Mouse (Mus musculus) small intestine, adult 2 months (tissue): ENCODE results near the gene Mtrex. TPM values are rescaled to one million over a fixed set of nuclear protein-coding genes. Genes with fewer than 3 reads are reported as not detected.

Source experiments
- H3K27ac ChIP-seq: fragments of 200-500 bp; 2 replicates; pipeline ENCODE4 v1.5.1; 2012; ENCODE audit warnings: low read depth, low read length, control low read depth, inconsistent platforms; ENCODE audit not compliant: insufficient read depth
- H3K27me3 ChIP-seq: fragments of 200-500 bp; 2 replicates; pipeline ENCODE4 v1.6.1; 2012; ENCODE audit warnings: mild to moderate bottlenecking, moderate library complexity, low read length, inconsistent platforms; ENCODE audit not compliant: control insufficient read depth, insufficient read depth
- H3K36me3 ChIP-seq: fragments of 200-500 bp; 2 replicates; pipeline ENCODE4 v1.6.1; 2012; ENCODE audit warnings: mild to moderate bottlenecking, low read length, control low read depth, inconsistent platforms; ENCODE audit not compliant: control insufficient read depth, insufficient read depth
- H3K4me1 ChIP-seq: fragments of 200-500 bp; 2 replicates; pipeline ENCODE4 v1.6.1; 2012; ENCODE audit warnings: low read length, inconsistent platforms, mixed read lengths; ENCODE audit not compliant: control insufficient read depth, insufficient read depth, insufficient read length
- H3K4me3 ChIP-seq: fragments of 200-500 bp; 2 replicates; pipeline ENCODE4 v1.5.1; 2012; ENCODE audit warnings: low read depth, mild to moderate bottlenecking, control low read depth, inconsistent platforms, low read length, moderate library complexity
- CTCF ChIP-seq: fragments of 200-500 bp; IDR thresholded peaks from 2 replicates; pipeline ENCODE4 v1.5.1; 2012; ENCODE audit warnings: low read depth, mild to moderate bottlenecking, control low read depth, inconsistent platforms, low read length, moderate library complexity, mixed read lengths; ENCODE audit not compliant: insufficient replicate concordance, insufficient read length; ENCODE audit errors: extremely low read depth
- POLR2A ChIP-seq: fragments of 200-500 bp; IDR thresholded peaks from 2 replicates; pipeline ENCODE4 v1.6.1; 2012; ENCODE audit warnings: low read depth, mild to moderate bottlenecking, control low read depth, inconsistent platforms, low read length, moderate library complexity
- WGBS: fragments of 180-500 bp; shearing (Covaris S2); methylation state at CpG from one replicate; pipeline ENCODE4 v1.1.7; 2018; 5-methylcytosine and 5-hydroxymethylcytosine counted together
- polyA plus RNA-seq: library from polyadenylated mRNA; depleted of rRNA; stranded (reverse); fragments of >200 nt; gene quantifications from 2 replicates; pipeline ENCODE4 v1.2.3, GENCODE M21; 2012

Mtrex gene
- polyA plus RNA-seq, 1 experiment = 1.2 TPM

GRCm38 (mm10) chr13:112870039-112870690, 57.0 kb downstream of the Mtrex start:
- Histone ChIP-seq H3K4me3 (no peak overlapping the region), H3K27me3 (no peaks in the 10 kb centered on the region), H3K4me1 (no peaks in the 10 kb centered on the region), H3K27ac (no peak overlapping the region), H3K36me3 (peaks cover 63% of the 10 kb centered on the region)
- TF ChIP-seq POLR2A (no peak), CTCF (no peak)
- 80% methylated on average over 11 of the region's 11 CpGs for whole genome bisulfite sequencing

GRCm38 (mm10) chr13:112867381-112867780, 59.8 kb downstream of the Mtrex start:
- Histone ChIP-seq H3K4me3 (no peak overlapping the region), H3K27ac (no peak overlapping the region), H3K36me3 (peaks cover 57% of the 10 kb centered on the region), H3K27me3 (no peaks in the 10 kb centered on the region), H3K4me1 (no peaks in the 10 kb centered on the region)
- no peak for TF ChIP-seq CTCF
- TF ChIP-seq POLR2A = no peak
- whole genome bisulfite sequencing = 88% methylated on average over 8 of the region's 8 CpGs

GRCm38 (mm10) chr13:112866782-112867181, 60.4 kb downstream of the Mtrex start:
- no peak overlapping the region for H3K27ac ChIP-seq
- peaks cover 55% of the 10 kb centered on the region for H3K36me3 ChIP-seq
- peaks cover 3% of the 10 kb centered on the region for H3K4me1 ChIP-seq
- no peaks in the 10 kb centered on the region for H3K27me3 ChIP-seq
- TF ChIP-seq POLR2A (no peak), CTCF (no peak)
- 70% methylated on average over 7 of the region's 7 CpGs for WGBS
- no peak overlapping the region for H3K4me3 ChIP-seq

- H3K36me3 ChIP-seq = peaks cover 48% of the 10 kb centered on the region
- TF ChIP-seq POLR2A = no peak
- TF ChIP-seq CTCF = no peak
- H3K27me3 ChIP-seq = no peaks in the 10 kb centered on the region
- no peak overlapping the region for H3K4me3 ChIP-seq
- peaks cover 4% of the 10 kb centered on the region for H3K4me1 ChIP-seq
- 90% methylated on average over 1 of the region's 1 CpGs for WGBS
- no peak overlapping the region for H3K27ac ChIP-seq
Observed at GRCm38 (mm10) chr13:112862978-112863677, 64.1 kb downstream of the Mtrex start.

DNA sequence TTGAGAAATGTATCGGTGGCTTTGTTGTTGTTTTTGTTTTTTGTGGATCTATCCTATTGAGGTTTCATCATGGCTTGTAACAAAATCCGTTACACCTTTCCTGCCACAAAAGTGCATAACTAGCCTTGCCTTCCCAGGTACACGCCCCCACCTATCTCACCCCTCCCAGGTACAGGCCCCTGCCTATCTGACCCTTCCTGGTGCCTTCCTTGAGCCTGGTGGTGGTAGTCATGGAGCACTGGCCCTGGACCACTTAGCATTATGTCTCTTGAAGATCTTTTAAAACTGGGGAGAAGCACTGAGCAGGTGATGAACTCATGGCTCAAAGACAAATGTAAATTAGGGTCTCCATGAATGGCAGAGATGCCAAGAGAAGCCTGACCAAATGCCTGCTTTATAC, 64.9 kb downstream of the Mtrex start:
- Histone ChIP-seq H3K27ac (no peak overlapping the region), H3K36me3 (peaks cover 42% of the 10 kb centered on the region), H3K4me3 (no peak overlapping the region), H3K27me3 (no peaks in the 10 kb centered on the region), H3K4me1 (peaks cover 4% of the 10 kb centered on the region)
- WGBS = 72% methylated on average over 3 of the region's 3 CpGs
- TF ChIP-seq POLR2A = no peak
- TF ChIP-seq CTCF = no peak

DNA sequence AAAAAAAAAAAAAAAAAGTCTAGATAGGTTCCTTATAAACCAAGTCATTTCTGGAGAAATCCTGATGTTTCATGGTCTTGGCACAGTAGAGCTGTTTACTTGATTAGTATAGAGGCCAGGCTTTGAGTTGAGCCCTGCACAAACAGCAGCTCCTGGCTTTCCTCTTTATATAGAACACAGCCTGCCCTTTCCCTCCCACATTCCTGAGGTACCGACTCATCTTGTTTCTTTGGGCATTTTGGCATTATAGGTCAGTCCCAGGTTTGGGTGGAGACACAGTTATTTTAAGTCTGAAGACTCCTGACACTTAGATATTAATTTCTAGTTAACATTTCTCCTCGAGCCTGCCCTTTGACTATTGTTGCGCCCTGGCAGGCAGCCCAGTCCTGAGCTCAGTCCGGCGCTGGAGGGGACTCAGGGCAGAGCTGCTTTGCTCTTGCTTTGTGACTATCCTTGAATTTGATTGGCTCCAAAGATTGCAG, 65.3 kb downstream of the Mtrex start:
- H3K36me3 ChIP-seq = peaks cover 42% of the 10 kb centered on the region
- H3K27ac ChIP-seq = no peak overlapping the region
- H3K4me3 ChIP-seq = no peak overlapping the region
- TF ChIP-seq CTCF (no peak), POLR2A (no peak)
- no peaks in the 10 kb centered on the region for H3K27me3 ChIP-seq
- 31% methylated on average over 5 of the region's 5 CpGs for WGBS
- peaks cover 4% of the 10 kb centered on the region for H3K4me1 ChIP-seq

- WGBS = 96% methylated on average over 9 of the region's 9 CpGs
- H3K27ac ChIP-seq = no peak overlapping the region
Observed at GRCm38 (mm10) chr13:112860911-112861310, 66.3 kb downstream of the Mtrex start.

More at GRCm38 (mm10) chr13:112860911-112861310, 66.3 kb downstream of the Mtrex start:
- Histone ChIP-seq H3K36me3 (peaks cover 40% of the 10 kb centered on the region), H3K27me3 (no peaks in the 10 kb centered on the region), H3K4me1 (peaks cover 4% of the 10 kb centered on the region), H3K4me3 (no peak overlapping the region)
- no peak for TF ChIP-seq CTCF
- TF ChIP-seq POLR2A = no peak
